Mouse (Mus musculus): Measurements from ENCODE around the gene Ogg1.

DNA sequence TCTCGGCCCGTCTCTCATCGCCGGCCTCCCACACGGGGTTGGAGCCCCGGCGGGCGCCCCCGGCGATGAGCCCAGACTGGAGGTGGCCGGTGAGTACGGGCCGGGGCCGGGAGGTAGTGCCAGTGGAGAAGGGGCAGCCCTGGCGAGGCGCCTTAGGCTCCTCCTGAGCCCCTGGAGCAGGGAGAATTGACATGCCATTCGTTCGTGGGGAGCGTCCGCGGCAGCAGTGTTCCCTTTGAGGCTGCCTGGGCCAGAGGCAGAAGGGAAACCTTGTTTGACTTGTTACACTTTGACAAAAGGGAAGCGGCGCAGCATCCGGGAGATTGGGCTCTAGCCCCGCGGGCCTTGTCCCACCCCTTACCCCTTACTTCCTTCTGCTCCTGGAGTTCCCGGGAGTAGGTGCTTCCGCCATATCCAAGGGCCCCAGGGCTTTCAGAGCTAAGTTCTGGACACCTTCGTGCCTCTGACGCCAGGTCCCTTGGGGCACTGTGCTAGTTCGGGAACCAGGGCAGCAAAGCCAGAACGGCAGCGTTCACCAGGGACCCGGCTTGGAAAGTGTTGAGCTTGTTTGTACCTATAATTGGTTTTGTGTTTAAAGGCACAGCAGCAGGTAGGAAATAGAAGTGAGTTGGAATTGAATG lies 19.2 kb upstream of the Ogg1 start:
- TF ChIP-seq CTCF (IDR thresholded peaks at IDR 0.05; ENCODE audit: low read depth, low read length) (no peak), POLR2A (IDR thresholded peaks at IDR 0.05; ENCODE audit: insufficient read depth, low read length) (no peak)

Measured in ES-Bruce4 (cell line).